Mouse (Mus musculus) bone marrow macrophage, adult 2 months (primary cell): ENCODE measurements around the gene Aagab.

Experiments
- CTCF ChIP-seq: IDR thresholded peaks from 2 replicates; pipeline ENCODE4 v1.5.1; 2012; ENCODE audit warnings: low read depth, mild to moderate bottlenecking, low read length, moderate library complexity
- POLR2A ChIP-seq: IDR thresholded peaks from 2 replicates; pipeline ENCODE4 v1.6.1; 2012; ENCODE audit warnings: mild to moderate bottlenecking, low read depth, low read length, borderline replicate concordance

DNA sequence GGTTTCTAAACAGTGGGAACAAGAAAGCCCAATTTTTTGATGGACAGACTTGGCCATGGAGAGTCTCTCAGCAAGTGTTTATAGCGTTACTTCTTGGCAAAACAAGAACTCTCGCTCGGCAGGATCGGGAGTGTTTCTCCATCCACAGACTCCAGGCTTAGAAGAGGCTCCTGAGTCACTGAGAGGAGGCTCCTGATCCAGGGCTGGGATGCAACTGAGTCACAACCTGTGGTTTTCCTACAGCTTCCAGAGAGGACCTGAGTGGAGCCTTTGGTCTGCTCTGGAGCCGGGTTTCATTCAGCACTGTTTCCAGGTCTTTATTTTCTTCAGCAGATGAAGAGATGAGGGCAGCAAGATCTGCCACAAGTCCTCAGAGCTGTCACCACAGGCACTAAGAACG lies 5.5 kb downstream of the Aagab start:
- TF ChIP-seq POLR2A: no peak
- no peak for TF ChIP-seq CTCF
